Mouse (Mus musculus) 3T3-L1 (cell line): ENCODE data around the gene Dgat2.

Experiments used
- DNase-seq: peaks from one replicate; pipeline ENCODE4 v3.0.0-alpha.2; 2015; ENCODE audit warnings: low read depth, low spot score

Dgat2 gene

DNA sequence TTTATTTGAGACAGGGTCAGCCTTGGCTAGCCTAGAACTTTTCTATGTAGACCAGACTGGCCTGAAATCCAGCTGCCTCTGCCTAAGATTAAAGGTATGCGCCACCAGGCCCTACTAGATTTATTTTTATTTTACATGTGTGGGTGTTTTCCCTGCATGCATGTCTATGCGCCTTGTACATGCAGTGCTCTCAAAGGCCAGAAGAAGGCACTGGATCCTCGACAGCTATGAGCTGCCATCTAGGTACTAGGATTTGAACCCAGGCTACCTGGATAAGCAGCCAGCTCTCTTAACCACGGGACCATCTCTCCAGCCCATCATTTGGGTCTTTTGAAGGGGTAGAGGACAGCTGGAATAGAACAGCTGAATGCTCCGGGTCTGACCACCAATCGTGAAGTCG, 20.1 kb downstream of the Dgat2 start:
- DNase-seq, result no peak

GRCm38 (mm10) chr7:99161961-99162360, 20.6 kb downstream of the Dgat2 start:
- no peak for DNase-seq

DNA sequence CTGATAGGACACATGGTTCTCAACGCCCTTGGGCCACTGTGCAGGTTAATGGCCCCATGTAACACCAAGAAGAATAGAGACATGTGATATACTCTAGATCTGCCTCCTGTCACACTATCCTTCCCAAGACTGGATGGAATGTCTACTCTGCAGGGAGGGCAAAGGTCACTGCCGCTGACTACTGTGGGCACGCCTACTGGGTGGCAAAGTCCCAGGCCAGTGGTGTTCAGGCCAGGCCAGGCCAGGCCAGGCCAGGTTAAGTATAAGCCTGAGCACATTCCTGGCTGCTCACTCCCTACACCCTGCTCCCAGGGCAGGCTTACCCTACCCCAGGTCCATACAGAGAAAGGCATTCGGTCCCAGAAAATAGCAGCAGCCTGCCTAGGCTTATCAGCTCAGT, 21.0 kb downstream of the Dgat2 start:
- DNase-seq, result no peak

DNA sequence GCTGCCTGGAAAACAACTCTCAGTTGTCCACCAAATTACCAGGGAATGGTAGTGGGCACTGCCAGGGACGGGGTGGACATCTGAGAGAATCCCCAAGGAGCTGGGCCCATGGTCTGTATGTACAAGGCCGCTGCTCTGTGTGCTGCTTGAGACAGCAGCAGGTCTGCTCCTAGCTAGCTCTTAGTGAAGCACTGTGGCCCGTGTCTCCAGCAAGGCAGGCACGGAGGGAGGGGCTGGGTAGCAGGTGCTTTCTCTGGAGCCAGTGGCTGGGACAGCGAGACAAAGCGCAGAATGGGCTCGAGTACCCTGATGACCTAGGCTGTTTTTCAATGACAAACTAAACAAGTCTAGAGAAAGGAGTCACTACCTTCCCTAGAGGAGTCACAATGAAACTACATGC, 21.5 kb downstream of the Dgat2 start:
- no peak for DNase-seq

DNA sequence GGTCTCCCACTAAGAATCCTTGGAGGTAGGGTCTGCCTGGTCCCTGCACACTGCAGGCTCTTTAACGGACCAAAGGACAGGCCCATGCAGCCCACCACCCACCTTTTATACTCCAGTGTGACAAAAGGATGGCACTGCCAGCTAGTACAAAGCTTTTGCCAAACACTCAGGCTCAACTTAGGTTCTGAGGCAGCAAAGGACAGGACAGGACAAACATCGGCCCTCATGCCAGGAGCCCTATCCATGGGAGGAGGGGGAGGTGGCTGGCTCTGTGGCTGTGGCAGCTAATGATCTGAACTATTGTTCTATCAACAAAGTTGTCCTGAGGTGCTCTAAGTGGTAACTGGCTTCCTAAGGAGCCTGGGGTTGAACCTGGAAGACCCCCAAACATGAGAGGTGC, 23.1 kb downstream of the Dgat2 start:
- no peak for DNase-seq

- DNase-seq, result no peak
Observed at GRCm38 (mm10) chr7:99158904-99159303, 23.6 kb downstream of the Dgat2 start.

- DNase-seq, result no peak
Observed at GRCm38 (mm10) chr7:99158011-99158410, 24.5 kb downstream of the Dgat2 start.

- DNase-seq, result no peak
Observed at GRCm38 (mm10) chr7:99156737-99157136, 25.8 kb downstream of the Dgat2 start.

- DNase-seq, result peak; percentile 43
Observed at GRCm38 (mm10) chr7:99155311-99156289, 26.9 kb downstream of the Dgat2 start.

- DNase-seq, result no peak
Observed at GRCm38 (mm10) chr7:99154648-99155151, 27.8 kb downstream of the Dgat2 start.

DNA sequence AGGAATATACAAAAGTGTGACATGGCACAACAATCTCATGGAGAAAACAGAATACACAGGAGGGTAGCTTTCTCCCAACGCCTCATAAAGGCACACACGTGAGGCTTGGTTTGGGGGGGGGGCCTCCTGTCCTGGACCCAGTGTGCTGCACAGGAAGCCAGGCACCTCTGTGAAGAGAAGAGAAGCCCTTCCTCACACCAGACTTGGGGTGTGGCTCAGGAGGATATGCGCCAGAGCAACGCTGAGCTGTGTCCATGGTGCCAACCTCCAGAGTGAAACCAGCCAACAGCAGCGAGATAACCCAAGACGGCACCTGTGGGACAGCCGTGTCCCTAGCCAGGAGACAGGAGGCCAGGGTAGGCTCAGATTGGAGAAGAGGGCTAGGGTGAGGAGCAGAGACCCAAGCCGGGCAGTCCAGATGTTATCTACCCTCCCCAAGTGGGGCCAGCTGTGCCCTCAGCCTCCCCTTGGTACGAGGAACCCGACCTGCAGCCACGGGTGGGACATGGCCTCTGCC, 28.8 kb downstream of the Dgat2 start:
- no peak for DNase-seq

DNA sequence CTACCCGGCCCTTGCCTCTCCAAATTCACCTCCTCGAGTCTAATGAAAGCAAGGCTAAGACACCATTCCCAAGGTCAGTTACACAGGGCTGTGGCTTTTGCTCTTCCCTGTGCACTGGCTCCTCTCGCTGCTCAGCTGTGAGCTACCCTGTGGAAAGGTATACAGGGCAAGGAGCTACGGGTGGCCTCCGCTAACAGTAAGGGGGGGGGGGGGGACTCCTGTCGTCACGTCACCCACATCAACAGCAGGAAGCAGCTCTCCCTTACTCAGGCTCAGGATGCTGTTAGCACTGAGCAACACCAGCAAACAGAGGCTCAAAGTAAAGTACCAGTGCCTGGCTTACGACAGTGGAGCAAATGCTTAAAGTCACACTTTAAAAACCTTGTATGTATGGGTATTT, 29.8 kb downstream of the Dgat2 start:
- no peak for DNase-seq

- DNase-seq, result peak; percentile 98
Observed at GRCm38 (mm10) chr7:99151342-99151741, 31.2 kb downstream of the Dgat2 start.

GRCm38 (mm10) chr7:99149017-99149416, 33.5 kb downstream of the Dgat2 start:
- no peak for DNase-seq

GRCm38 (mm10) chr7:99147494-99147893, 35.0 kb downstream of the Dgat2 start:
- DNase-seq, result no peak

- DNase-seq, result no peak
Observed at GRCm38 (mm10) chr7:99146906-99147305, 35.6 kb downstream of the Dgat2 start.

- DNase-seq, result peak; percentile 30
Observed at GRCm38 (mm10) chr7:99146011-99146410, 36.5 kb downstream of the Dgat2 start.

GRCm38 (mm10) chr7:99144616-99145015, 37.9 kb downstream of the Dgat2 start:
- DNase-seq, result no peak

- peak; percentile 80 for DNase-seq
Observed at GRCm38 (mm10) chr7:99143244-99143643, 39.3 kb downstream of the Dgat2 start.

GRCm38 (mm10) chr7:99141919-99142606, 40.5 kb downstream of the Dgat2 start:
- peak; percentile 4 for DNase-seq

DNA sequence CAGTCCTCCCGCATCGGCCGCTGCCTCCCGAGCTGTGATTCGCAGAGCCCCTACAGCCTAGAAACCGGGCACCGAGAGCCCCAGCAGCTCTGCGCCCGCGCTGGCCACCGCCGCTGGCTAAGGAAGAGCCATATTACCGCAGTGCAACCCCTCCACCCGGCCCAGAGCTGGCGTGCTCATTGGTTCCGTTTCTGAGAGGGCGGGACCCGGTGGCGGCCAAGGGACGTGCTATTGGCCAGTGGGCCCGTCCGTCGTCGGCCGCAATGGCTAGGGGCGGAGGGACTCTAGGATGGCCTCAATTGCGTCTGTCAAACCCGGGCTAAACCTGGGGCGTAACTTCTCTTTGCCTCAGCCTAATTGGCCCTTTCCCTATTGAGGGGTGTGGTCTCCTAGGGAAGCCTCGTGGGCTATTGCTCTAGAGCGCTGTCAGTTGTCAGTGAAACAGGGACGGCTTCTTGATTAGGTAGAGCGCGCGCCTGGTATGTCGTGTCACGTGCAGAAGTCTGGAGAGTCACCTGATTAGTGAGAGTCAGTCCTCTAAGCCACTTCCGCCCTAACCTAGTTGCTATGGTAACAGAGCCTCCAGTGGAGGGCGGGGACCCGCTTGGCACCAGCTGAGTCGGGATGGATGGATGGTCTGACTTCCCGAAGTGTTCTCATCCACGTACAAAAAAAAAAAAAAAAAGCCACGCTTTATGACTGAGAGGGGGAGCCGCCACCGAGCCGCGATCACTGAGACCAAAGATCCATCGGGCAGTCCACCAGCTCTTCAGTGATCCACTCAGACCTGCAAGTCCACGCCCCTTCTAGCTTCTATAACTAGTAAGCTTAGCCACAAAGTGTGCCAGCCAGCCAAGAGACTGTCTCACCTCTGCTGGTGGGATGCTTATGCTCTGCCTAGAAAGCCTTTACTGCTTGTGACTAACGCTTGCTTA, 41.3 kb downstream of the Dgat2 start, which contains the start of gene Uvrag:
Gene Uvrag, minus strand, starts transcription at position 158 of the 935 bp plus-strand sequence.
- DNase-seq, result peak; percentile 99
